Mouse (Mus musculus) hindbrain, embryonic 12.5 days (tissue): ENCODE measurements at regions not wholly inside any gene's neighbourhood (a gene's known extent, or its start where the extent isn't known, plus 50 kb on each side); places are given as distances from the start of the nearest gene placed in this dataset.

ENCODE experiments used
- ATAC-seq: fragments of 200-750 bp; cut with Nextera tagmentation; 2 replicates; pipeline ENCODE4 v1.8.0; 2017; ENCODE audit warnings: moderate TSS enrichment; ENCODE audit not compliant: low FRiP score
- H3K27ac ChIP-seq: fragments of 300-500 bp; sonication (generic); 2 replicates; pipeline ENCODE4 v1.5.1; 2016; ENCODE audit warnings: mild to moderate bottlenecking
- H3K27me3 ChIP-seq: fragments of 300-500 bp; sonication (generic); 2 replicates; pipeline ENCODE4 v1.6.1; 2016; ENCODE audit warnings: mild to moderate bottlenecking
- H3K36me3 ChIP-seq: fragments of 300-500 bp; sonication (generic); 2 replicates; pipeline ENCODE4 v1.6.1; 2016; ENCODE audit warnings: mild to moderate bottlenecking
- H3K4me1 ChIP-seq: fragments of 300-500 bp; sonication (generic); 2 replicates; pipeline ENCODE4 v1.6.1; 2016
- H3K4me2 ChIP-seq: fragments of 300-500 bp; sonication (generic); replicated peaks from 2 replicates; pipeline ENCODE4 v1.6.1; 2016; ENCODE audit warnings: mild to moderate bottlenecking
- H3K4me3 ChIP-seq: fragments of 300-500 bp; sonication (generic); 2 replicates; pipeline ENCODE4 v1.5.1; 2016; ENCODE audit warnings: mild to moderate bottlenecking
- H3K9ac ChIP-seq: fragments of 300-500 bp; sonication (generic); 2 replicates; pipeline ENCODE4 v1.6.1; 2016; ENCODE audit warnings: mild to moderate bottlenecking, moderate library complexity
- H3K9me3 ChIP-seq: fragments of 300-500 bp; sonication (generic); replicated peaks from 2 replicates; pipeline ENCODE4 v1.6.1; 2016; ENCODE audit warnings: mild to moderate bottlenecking
- WGBS: fragments of 180-500 bp; shearing (Covaris S2); methylation state at CpG from one replicate; pipeline ENCODE4 v1.1.7; 2016; 5-methylcytosine and 5-hydroxymethylcytosine counted together

DNA sequence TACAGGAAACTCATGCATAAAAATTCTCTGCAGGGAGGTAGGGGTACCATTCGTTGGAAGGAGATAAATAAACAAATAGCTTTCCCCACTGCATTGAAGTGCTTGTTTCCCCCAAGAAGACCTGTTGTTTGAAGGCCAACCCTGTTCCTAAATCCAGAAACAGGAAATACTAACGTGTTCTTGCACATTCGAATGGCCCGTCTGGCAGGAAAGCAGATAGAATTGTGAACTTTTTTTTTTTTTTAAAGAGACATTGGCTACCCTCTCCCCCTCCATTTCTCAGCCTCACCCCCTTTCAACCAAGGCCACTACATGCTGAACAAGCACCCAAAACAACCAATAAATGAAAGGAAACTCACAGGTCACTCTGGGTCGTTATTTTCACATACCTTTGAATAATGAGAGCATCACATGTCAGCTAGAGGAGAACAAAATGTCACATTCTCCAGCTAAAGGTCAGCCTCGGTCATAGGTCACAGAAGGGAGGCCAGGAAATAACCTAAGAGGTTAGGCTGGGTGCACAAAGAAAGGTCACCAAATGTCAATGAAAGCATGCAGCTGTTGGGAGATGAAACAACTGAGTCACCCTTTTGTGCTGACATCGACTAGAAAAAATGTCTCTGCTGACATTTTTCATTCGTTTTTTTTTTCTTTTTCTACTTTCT is 250.8 kb upstream of the Usp25 start:
- ATAC-seq, result no peak
- 4% methylated on average over 8 of the region's 8 CpGs for WGBS

DNA sequence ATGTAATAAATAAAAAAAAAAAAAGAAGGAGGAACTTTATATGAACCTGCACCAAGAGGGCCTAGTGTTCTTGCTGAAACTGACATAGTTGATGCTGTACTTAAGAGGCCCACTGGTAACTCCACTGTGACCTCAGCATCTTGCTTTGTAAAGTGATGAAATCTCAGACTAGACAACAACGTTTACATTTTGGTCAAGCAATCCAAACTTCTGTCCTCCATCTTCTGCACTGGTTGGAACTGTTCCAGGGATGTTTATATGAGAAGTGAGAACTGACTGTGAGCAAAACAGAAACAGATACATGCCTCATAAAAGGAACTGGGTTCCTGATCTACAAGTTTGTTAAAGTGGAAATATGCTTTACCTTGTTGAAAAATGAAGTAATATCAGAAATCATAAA is 251.7 kb upstream of the Usp25 start:
- Histone ChIP-seq H3K27me3 (no peaks in the 10 kb centered on the region), H3K4me3 (no peak overlapping the region), H3K4me1 (no peaks in the 10 kb centered on the region), H3K9ac (no peak overlapping the region), H3K36me3 (no peaks in the 10 kb centered on the region), H3K9me3 (no peaks in the 10 kb centered on the region), H3K27ac (no peak overlapping the region), H3K4me2 (no peak overlapping the region)
- 63% methylated on average over 1 of the region's 1 CpGs for WGBS
- no peak for ATAC-seq

More for the DNA sequence above, 250.8 kb upstream of the Usp25 start:
- no peak overlapping the region for H3K27ac ChIP-seq
- no peaks in the 10 kb centered on the region for H3K9me3 ChIP-seq
- H3K4me1 ChIP-seq, result no peaks in the 10 kb centered on the region
- no peak overlapping the region for H3K9ac ChIP-seq
- no peaks in the 10 kb centered on the region for H3K27me3 ChIP-seq
- no peak overlapping the region for H3K4me3 ChIP-seq
- no peaks in the 10 kb centered on the region for H3K36me3 ChIP-seq
- no peak overlapping the region for H3K4me2 ChIP-seq

DNA sequence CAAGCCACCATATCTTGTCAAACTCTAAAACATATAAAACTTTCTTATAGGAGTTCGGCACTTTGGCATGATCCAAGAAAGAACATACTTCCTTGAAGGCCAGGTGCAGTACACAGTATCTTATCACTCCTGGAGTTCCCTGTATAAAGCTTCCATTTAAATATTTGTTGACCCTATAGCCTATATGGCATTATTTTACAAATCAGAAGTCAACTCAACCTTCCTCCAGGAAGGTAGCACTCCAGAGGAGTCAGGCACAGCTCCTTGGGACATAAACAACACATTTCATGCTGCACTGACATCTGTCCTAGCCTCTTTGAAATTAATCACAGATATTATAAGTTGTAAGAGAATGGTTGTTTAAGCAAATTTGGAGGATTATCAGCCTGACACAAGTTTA is 252.5 kb upstream of the Usp25 start:
- Histone ChIP-seq H3K4me2 (no peak overlapping the region), H3K4me3 (no peak overlapping the region), H3K9ac (no peak overlapping the region), H3K27ac (no peak overlapping the region), H3K4me1 (no peaks in the 10 kb centered on the region), H3K36me3 (no peaks in the 10 kb centered on the region), H3K9me3 (no peaks in the 10 kb centered on the region), H3K27me3 (no peaks in the 10 kb centered on the region)
- 91% methylated on average over 1 of the region's 1 CpGs for WGBS
- no peak for ATAC-seq

DNA sequence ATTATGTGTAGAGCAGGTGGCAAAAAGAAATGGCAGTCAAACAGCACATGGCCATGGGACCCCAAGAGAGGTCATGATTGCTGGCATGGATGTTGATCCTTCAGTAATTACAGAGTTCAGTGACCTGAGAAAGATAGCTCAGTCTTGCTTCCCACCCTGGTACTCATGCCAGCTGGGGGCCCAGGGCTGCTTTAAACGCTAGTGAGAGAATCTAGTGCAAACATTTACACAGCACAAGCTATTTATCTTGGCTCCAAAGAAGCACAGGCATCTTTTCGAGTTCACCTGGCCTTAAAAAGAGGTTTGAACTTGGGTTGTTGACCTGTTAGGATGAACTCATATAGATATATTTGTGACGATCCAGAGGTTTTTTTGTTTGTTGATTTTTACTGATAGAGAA is 258.6 kb upstream of the Usp25 start:
- no peaks in the 10 kb centered on the region for H3K27me3 ChIP-seq
- H3K4me3 ChIP-seq, result no peak overlapping the region
- H3K9ac ChIP-seq, result no peak overlapping the region
- no peak overlapping the region for H3K27ac ChIP-seq
- WGBS, result 61% methylated on average over 3 of the region's 3 CpGs
- H3K36me3 ChIP-seq, result no peaks in the 10 kb centered on the region
- H3K4me2 ChIP-seq, result no peak overlapping the region
- H3K4me1 ChIP-seq, result no peaks in the 10 kb centered on the region
- no peak for ATAC-seq
- H3K9me3 ChIP-seq, result no peaks in the 10 kb centered on the region

DNA sequence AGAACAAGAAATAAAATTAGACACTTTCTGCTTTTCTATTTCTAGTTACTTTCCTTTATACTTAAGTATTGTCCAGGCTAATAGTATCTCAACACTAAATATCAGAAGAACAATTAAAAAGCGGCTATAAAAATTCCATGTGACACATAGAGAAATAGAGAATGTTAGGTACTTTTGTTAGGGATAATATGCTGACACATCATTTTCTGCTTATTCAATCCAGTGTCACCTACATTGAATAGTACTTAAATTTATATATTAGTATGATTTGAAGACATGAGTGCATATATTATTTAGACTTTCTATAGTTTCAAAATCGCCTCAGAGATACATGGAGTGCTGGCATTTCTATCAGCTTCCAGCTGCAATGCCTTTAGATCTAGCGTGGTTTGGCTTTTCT is 267.1 kb upstream of the Usp25 start:
- Histone ChIP-seq H3K27ac (no peak overlapping the region), H3K4me2 (no peak overlapping the region), H3K4me1 (no peaks in the 10 kb centered on the region), H3K36me3 (no peaks in the 10 kb centered on the region), H3K9ac (no peak overlapping the region), H3K9me3 (no peaks in the 10 kb centered on the region), H3K4me3 (no peak overlapping the region), H3K27me3 (no peaks in the 10 kb centered on the region)
- no peak for ATAC-seq
- WGBS, result 94% methylated on average over 3 of the region's 3 CpGs

DNA sequence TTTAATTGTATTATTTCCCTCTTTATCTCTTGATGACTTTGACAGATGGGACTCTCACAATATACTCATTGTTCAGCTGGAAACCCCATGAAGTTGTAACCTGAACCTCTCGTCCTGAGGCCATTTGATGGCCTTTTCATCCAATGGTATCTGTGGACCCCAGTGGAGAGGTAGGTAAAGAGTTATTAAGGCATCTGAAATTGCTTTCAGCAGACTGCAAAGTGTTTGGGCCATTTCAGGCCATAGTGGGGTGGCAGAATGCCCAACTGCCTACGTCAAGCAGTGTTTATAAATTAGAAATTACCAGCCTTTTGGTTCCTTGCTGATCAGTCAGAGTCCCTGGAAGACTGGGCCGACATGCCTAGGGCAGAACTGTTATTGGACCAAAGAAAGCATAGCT is 272.4 kb upstream of the Usp25 start:
- ATAC-seq, result peak; percentile 60
- Histone ChIP-seq H3K27me3 (no peaks in the 10 kb centered on the region), H3K27ac (no peak overlapping the region), H3K4me1 (no peaks in the 10 kb centered on the region), H3K4me3 (no peak overlapping the region), H3K4me2 (no peak overlapping the region), H3K9me3 (no peaks in the 10 kb centered on the region), H3K36me3 (no peaks in the 10 kb centered on the region), H3K9ac (no peak overlapping the region)
- WGBS, result 21% methylated on average over 3 of the region's 3 CpGs

DNA sequence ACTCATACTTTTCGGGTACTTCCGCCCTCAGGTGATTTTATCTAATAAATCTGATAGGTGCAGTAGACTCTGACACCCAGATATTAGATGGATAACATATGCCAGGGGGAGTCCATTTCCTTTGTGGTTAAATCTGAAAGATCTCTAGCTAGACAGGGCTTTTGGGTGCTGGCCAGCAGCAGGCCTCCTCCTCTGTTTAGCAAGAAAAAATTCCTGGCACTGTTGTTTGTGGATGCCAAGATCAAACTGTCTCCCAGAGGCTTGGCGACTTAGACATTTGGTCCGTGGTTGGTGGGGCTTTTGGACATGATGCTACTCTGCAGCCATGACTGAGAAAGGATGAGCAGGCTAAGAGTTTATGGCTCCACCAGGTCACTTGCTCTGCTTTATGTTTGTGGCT is 287.5 kb upstream of the Usp25 start:
- H3K4me2 ChIP-seq, result no peak overlapping the region
- no peak for ATAC-seq
- H3K4me1 ChIP-seq, result 0 out of 2 replicates have a peak, but pooled peaks cover 2% of the 10 kb centered on the region
- H3K9me3 ChIP-seq, result no peaks in the 10 kb centered on the region
- no peaks in the 10 kb centered on the region for H3K27me3 ChIP-seq
- no peak overlapping the region for H3K27ac ChIP-seq
- no peaks in the 10 kb centered on the region for H3K36me3 ChIP-seq
- WGBS, result 82% methylated on average over 4 of the region's 4 CpGs
- no peak overlapping the region for H3K9ac ChIP-seq
- H3K4me3 ChIP-seq, result no peak overlapping the region

DNA sequence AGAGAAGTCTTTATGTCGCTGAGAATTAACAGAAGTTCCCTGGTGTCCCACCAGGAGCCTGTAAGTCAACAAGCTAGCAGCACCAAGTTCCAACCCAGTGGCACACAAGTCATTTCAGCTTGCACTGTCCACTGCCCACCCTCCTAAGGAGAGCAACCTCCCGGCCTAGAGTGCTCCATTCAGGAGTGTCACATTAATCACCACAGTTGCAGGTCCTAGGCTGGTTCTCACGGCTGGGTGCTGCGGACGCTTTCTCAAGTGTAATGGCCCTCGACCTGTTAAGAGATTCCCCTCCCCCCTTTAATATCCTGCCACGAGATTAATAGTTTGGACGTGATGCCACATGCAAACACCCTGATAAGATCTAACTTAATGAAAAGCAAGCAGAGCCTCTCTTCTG is 288.2 kb upstream of the Usp25 start:
- Histone ChIP-seq H3K4me3 (no peak overlapping the region), H3K36me3 (no peaks in the 10 kb centered on the region), H3K9ac (no peak overlapping the region), H3K4me1 (0 out of 2 replicates have a peak, but pooled peaks cover 2% of the 10 kb centered on the region), H3K27ac (no peak overlapping the region), H3K4me2 (no peak overlapping the region), H3K27me3 (no peaks in the 10 kb centered on the region), H3K9me3 (no peaks in the 10 kb centered on the region)
- 48% methylated on average over 8 of the region's 8 CpGs for WGBS
- ATAC-seq, result peak; percentile 61; the same call in 1 of the 2 replicates

DNA sequence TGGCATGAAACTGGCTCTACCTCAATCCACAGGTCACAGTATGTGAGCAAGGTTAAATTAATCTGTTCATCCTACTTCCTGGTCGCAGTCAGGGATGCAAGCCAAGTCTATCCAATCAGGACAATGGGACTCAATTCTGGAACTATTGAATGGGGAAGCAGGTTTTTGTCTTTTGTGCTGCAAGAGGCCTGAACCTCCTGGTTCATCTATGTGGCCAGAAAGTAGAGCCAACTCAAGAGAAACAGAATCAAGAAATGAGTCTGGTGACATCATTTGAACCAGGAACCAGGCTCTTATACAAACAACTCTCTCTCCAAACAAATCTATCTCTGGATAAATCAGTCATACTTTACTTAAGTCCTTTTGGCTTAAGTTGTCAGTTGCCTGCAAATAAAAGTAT is 294.7 kb upstream of the Usp25 start:
- no peak overlapping the region for H3K4me3 ChIP-seq
- no peaks in the 10 kb centered on the region for H3K9me3 ChIP-seq
- WGBS, result 94% methylated on average over 1 of the region's 1 CpGs
- H3K4me1 ChIP-seq, result no peaks in the 10 kb centered on the region
- H3K4me2 ChIP-seq, result no peak overlapping the region
- no peak for ATAC-seq
- H3K27ac ChIP-seq, result no peak overlapping the region
- no peaks in the 10 kb centered on the region for H3K36me3 ChIP-seq
- no peaks in the 10 kb centered on the region for H3K27me3 ChIP-seq
- H3K9ac ChIP-seq, result no peak overlapping the region

DNA sequence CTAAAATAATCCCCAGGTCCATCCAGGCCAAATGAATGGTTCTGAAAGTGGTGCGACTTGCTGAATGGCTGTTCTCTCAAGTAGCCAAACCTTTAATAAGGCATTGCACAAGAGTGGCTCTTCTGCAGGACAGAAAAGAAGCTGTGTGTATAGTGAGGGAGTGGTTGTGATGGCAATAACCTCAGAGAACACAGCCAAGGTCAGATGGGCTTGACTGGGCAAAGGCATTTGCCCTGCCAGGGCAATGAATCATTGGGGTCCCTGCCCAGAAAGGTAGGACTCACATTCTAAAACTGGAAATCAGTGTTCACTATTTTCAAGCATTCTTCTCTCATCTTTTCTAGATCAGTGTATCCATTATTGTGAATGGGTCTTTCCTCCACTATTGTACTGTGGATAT is 295.4 kb upstream of the Usp25 start:
- no peak overlapping the region for H3K27ac ChIP-seq
- no peaks in the 10 kb centered on the region for H3K9me3 ChIP-seq
- H3K9ac ChIP-seq, result no peak overlapping the region
- ATAC-seq, result no peak
- H3K27me3 ChIP-seq, result no peaks in the 10 kb centered on the region
- H3K36me3 ChIP-seq, result no peaks in the 10 kb centered on the region
- no peaks in the 10 kb centered on the region for H3K4me1 ChIP-seq
- H3K4me2 ChIP-seq, result no peak overlapping the region
- H3K4me3 ChIP-seq, result no peak overlapping the region
- 89% methylated on average over 1 of the region's 1 CpGs for WGBS

DNA sequence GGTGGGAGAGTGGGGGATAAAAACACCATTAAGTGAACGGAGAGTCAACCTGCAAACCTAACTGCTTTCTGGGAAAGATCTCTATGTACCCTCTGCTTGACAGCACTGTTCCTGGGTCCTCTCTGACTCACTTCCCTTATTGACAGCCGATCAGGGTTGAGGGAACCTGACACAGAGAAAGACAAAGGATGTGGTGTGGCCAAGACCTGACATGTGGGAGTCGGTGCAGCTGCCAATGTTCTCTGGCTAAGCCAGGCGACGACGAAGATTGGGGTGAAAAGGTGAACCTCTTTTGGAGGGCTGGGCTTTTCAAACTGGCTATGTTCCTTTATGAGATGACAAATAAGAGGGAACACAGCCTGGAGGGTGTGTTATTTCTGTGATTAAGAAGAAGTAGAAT is 318.6 kb upstream of the Usp25 start:
- WGBS, result 37% methylated on average over 6 of the region's 6 CpGs
- Histone ChIP-seq H3K27me3 (no peaks in the 10 kb centered on the region), H3K4me1 (0 out of 2 replicates have a peak, but pooled peaks cover 3% of the 10 kb centered on the region), H3K4me3 (no peak overlapping the region), H3K9me3 (no peaks in the 10 kb centered on the region), H3K27ac (no peak overlapping the region), H3K36me3 (no peaks in the 10 kb centered on the region), H3K9ac (no peak overlapping the region), H3K4me2 (no peak overlapping the region)
- no peak for ATAC-seq

DNA sequence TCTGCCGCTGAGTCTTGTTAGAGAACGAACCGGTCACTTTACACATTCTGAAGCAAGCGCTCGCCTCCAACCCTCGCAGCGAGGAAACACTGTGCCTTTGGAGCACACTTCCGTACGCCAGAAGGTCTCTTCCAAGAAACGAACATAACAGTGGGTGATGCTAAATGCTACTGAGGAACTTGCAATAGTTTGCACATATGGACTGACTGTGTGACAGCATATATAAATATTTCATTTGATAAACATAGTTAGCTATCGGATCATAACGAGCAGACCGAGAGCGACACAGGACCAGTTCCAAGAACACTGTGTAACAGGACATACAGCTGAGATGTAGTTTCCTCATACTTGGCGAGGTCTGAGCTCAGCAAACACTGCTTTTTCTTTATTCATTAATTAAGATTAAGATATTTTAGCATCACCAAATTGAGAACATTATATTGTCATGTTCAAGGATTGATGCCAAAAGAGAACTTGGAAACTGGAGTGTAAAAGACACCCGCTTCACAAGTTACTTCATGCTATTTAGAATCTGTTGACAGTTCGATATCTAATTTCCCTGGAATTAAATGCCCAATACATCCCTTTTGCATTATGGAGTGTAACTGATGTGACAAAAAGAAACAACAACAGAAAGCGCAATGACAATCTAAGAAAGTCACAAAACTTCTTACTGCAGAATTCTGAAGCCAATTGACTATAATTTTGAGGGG is 314.3 kb upstream of the Nrip1 start:
- no peak overlapping the region for H3K27ac ChIP-seq
- no peaks in the 10 kb centered on the region for H3K36me3 ChIP-seq
- no peak overlapping the region for H3K9ac ChIP-seq
- H3K4me2 ChIP-seq, result no peak overlapping the region
- no peak overlapping the region for H3K4me3 ChIP-seq
- H3K27me3 ChIP-seq, result no peaks in the 10 kb centered on the region
- H3K4me1 ChIP-seq, result no peaks in the 10 kb centered on the region
- no peak for ATAC-seq
- no peaks in the 10 kb centered on the region for H3K9me3 ChIP-seq
- 91% methylated on average over 18 of the region's 18 CpGs for WGBS

DNA sequence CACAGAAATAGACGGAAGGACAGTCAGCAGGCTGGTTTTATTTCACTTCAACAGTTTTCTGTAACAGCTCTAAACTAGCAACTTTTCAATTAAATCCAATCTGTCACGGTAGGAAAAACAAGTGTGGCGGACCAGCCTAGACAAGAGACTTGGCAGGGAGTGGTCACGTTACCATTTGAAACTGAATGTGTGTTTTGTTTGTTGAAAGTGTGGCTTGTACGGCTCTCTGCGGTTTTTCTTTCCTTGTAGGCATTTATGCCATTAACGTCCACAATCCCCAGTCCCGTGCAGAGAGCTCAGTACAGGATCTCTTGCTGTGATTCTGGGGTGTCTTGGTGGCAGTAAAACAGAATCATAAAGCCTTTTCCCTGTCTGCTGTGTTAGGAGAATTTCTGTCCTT is 311.9 kb upstream of the Nrip1 start:
- Histone ChIP-seq H3K27ac (no peak overlapping the region), H3K4me3 (no peak overlapping the region), H3K9ac (no peak overlapping the region), H3K36me3 (no peaks in the 10 kb centered on the region), H3K4me2 (no peak overlapping the region), H3K27me3 (no peaks in the 10 kb centered on the region), H3K9me3 (no peaks in the 10 kb centered on the region), H3K4me1 (no peaks in the 10 kb centered on the region; the same call in 1 of the 2 replicates)
- peak; percentile 73 for ATAC-seq
- 33% methylated on average over 8 of the region's 8 CpGs for WGBS
